Mouse (Mus musculus) forebrain, embryonic 16.5 days (tissue): ENCODE measurements around the gene Nudt5. TPM values are rescaled to one million over a fixed set of nuclear protein-coding genes. Genes with fewer than 3 reads are reported as not detected.

ENCODE experiments used
- ATAC-seq: fragments of 200-750 bp; cut with Nextera tagmentation; 2 replicates; pipeline ENCODE4 v1.8.0; 2017; ENCODE audit warnings: mild to moderate bottlenecking, moderate library complexity
- H3K27ac ChIP-seq: fragments of 300-500 bp; sonication (generic); 2 replicates; pipeline ENCODE4 v1.5.1; 2014; ENCODE audit warnings: low read length, control low read depth
- H3K27me3 ChIP-seq: fragments of 300-500 bp; sonication (generic); replicated peaks from 2 replicates; pipeline ENCODE4 v1.6.1; 2014; ENCODE audit warnings: low read length; ENCODE audit not compliant: control insufficient read depth, insufficient read depth
- H3K36me3 ChIP-seq: fragments of 300-500 bp; sonication (generic); 2 replicates; pipeline ENCODE4 v1.6.1; 2014; ENCODE audit not compliant: control insufficient read depth, insufficient read depth
- H3K4me1 ChIP-seq: fragments of 300-500 bp; sonication (generic); replicated peaks from 2 replicates; pipeline ENCODE4 v1.6.1; 2014; ENCODE audit warnings: low read length; ENCODE audit not compliant: control insufficient read depth, insufficient read depth
- H3K4me2 ChIP-seq: fragments of 300-500 bp; sonication (generic); 2 replicates; pipeline ENCODE4 v1.6.1; 2014; ENCODE audit warnings: mild to moderate bottlenecking, low read length, control low read depth
- H3K4me3 ChIP-seq: fragments of 300-500 bp; sonication (generic); replicated peaks from 2 replicates; pipeline ENCODE4 v1.5.1; 2014; ENCODE audit warnings: mild to moderate bottlenecking, low read length, control low read depth
- H3K9ac ChIP-seq: fragments of 300-500 bp; sonication (generic); replicated peaks from 2 replicates; pipeline ENCODE4 v1.6.1; 2014; ENCODE audit warnings: low read depth, low read length, control low read depth
- H3K9me3 ChIP-seq: fragments of 300-500 bp; sonication (generic); 2 replicates; pipeline ENCODE4 v1.6.1; 2016; ENCODE audit warnings: low read length; ENCODE audit not compliant: control insufficient read depth
- WGBS: fragments of 180-500 bp; shearing (Covaris S2); extraction: QIAGEN DNeasy Blood & Tissue Kit; methylation state at CpG from one replicate; pipeline ENCODE4 v1.1.7; 2014; 5-methylcytosine and 5-hydroxymethylcytosine counted together
- polyA plus RNA-seq: library from polyadenylated mRNA; unstranded; fragments of >200 nt; fragmentation: Nextera tagmentation; extraction: Ambion mirVana; gene quantifications from 2 replicates; pipeline ENCODE4 v1.2.1, GENCODE M21; 2015

Gene Nudt5
- polyA plus RNA-seq, 1 experiment from 2014 or later: 31.3 TPM

DNA sequence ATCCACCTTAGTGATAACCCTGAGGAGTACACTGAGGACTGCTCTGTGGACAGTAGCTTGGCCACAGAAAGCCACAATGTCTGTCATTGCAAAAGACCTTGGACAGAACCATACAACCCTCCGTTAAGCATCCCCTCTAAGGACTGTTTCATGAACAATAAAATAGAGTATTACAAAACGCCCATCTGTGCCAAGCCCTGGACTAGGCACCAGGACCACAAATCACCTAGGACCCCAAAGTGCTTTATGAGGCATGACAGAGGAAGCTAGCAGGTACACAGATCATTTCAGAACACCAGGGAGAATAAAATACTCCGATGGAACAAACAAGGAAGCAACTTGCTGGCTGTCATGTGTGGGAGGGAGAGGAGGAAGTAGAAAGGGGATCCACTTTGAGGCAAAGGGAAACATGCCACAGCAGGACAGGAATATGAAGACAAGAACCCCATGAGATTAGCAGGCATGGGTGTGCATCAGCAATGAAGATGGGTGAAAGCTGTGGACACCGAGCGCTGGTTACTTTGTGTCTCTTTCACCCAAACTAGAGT lies 33.5 kb upstream of the Nudt5 start:
- Histone ChIP-seq H3K4me1 (no peaks in the 10 kb centered on the region), H3K27me3 (no peaks in the 10 kb centered on the region), H3K9ac (no peak overlapping the region), H3K9me3 (no peaks in the 10 kb centered on the region), H3K36me3 (peaks cover 8% of the 10 kb centered on the region; the same call in 1 of the 2 replicates), H3K4me2 (no peak overlapping the region), H3K4me3 (no peak overlapping the region), H3K27ac (no peak overlapping the region)
- no peak for ATAC-seq
- WGBS: 93% methylated on average over 5 of the region's 5 CpGs

- Histone ChIP-seq H3K4me3 (no peak overlapping the region), H3K4me2 (no peak overlapping the region), H3K27ac (no peak overlapping the region), H3K9me3 (no peaks in the 10 kb centered on the region), H3K36me3 (peaks cover 19% of the 10 kb centered on the region), H3K27me3 (no peaks in the 10 kb centered on the region), H3K9ac (no peak overlapping the region), H3K4me1 (no peaks in the 10 kb centered on the region)
- 94% methylated on average over 10 of the region's 10 CpGs for WGBS
- no peak for ATAC-seq
These were observed 23.6 kb upstream of the Nudt5 start for GRCm38 (mm10) chr2:5821264-5821663.

DNA sequence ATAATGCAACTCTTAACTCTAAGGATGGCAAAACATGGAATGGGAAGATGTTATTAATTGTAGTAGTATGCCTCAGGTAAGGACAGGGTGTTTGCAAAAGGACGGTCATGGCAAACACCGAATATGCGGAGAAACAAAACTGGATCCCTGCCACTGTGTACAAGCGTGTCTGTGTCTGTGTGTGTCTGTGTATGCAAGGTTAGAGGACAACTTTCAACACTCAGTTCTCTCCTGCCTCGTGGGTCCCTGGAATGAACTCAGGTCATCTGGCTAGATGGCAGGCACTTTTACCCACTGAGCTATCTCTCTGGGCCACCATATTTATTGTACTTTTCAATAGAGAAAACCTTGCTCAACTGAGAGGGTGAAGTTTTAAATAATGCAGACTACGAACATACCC lies 22.4 kb upstream of the Nudt5 start:
- no peaks in the 10 kb centered on the region for H3K9me3 ChIP-seq
- H3K4me2 ChIP-seq: no peak overlapping the region
- H3K27me3 ChIP-seq: no peaks in the 10 kb centered on the region
- H3K4me3 ChIP-seq: no peak overlapping the region
- WGBS: 95% methylated on average over 6 of the region's 6 CpGs
- H3K9ac ChIP-seq: no peak overlapping the region
- no peak overlapping the region for H3K27ac ChIP-seq
- H3K4me1 ChIP-seq: no peaks in the 10 kb centered on the region
- ATAC-seq: no peak
- peaks cover 22% of the 10 kb centered on the region for H3K36me3 ChIP-seq

DNA sequence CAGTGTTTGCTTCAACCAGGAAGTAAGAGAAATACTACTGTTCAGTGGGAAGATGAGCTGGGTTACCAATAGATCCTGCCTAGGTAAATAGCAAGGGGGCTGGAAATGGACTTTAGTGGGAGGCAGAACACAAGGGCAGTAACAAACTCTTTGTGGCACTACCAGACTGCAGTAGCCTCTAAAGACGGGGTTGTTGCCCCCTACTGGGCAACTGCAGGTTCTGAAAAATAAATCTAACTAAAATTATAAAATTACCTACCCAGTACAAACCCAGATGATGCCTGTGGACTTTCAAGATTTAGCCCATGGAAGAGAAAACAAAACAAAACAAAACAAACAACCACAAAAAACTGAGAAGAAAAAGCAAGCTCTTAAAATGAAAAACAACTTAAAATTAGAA lies 20.6 kb upstream of the Nudt5 start:
- Histone ChIP-seq H3K4me2 (no peak overlapping the region), H3K9ac (no peak overlapping the region), H3K27me3 (no peaks in the 10 kb centered on the region), H3K4me1 (no peaks in the 10 kb centered on the region), H3K4me3 (no peak overlapping the region), H3K36me3 (peaks cover 23% of the 10 kb centered on the region), H3K9me3 (no peaks in the 10 kb centered on the region), H3K27ac (no peak overlapping the region)
- no peak for ATAC-seq
- 16% methylated on average over 1 of the region's 1 CpGs for WGBS

GRCm38 (mm10) chr2:5824685-5825084 lies 20.1 kb upstream of the Nudt5 start:
- ATAC-seq: no peak
- Histone ChIP-seq H3K9ac (no peak overlapping the region), H3K4me3 (no peak overlapping the region), H3K4me2 (no peak overlapping the region), H3K9me3 (no peaks in the 10 kb centered on the region), H3K27ac (no peak overlapping the region), H3K36me3 (peaks cover 20% of the 10 kb centered on the region), H3K4me1 (no peaks in the 10 kb centered on the region), H3K27me3 (no peaks in the 10 kb centered on the region)
- WGBS: 91% methylated on average over 5 of the region's 5 CpGs

DNA sequence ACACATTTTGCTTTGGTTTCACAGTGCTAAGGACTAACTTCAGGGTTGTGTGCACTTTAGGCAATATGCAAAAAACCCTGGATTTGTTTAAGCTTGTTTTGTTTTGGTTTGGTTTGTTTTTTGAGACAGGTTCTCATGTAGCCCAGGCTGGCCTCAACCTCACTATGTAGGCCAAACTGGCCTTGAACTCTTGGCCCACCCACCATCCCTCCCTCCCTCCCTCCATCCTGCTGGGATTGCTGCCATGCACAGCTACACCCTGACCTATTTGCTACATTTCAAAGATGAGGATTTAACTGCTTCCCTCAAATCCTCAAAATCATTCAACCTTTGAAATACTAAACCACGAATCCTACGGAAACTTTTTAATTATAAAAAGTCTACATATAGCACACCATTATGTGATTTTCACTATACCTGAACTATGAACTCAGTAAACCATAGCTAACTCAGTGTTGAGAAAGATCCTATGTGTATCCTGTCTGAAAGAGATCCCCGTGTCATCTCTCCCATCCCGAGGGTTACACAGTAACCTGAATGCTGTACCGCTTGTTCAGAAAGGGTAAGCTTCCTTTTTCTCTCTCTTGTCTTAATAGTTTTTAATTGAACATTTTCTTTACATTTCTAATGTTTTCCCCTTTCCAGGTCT lies 19.4 kb upstream of the Nudt5 start:
- Histone ChIP-seq H3K27ac (no peak overlapping the region), H3K4me2 (no peak overlapping the region), H3K9me3 (no peaks in the 10 kb centered on the region), H3K4me1 (no peaks in the 10 kb centered on the region), H3K27me3 (no peaks in the 10 kb centered on the region), H3K9ac (no peak overlapping the region), H3K4me3 (no peak overlapping the region), H3K36me3 (peaks cover 16% of the 10 kb centered on the region)
- 95% methylated on average over 5 of the region's 5 CpGs for WGBS
- no peak for ATAC-seq

DNA sequence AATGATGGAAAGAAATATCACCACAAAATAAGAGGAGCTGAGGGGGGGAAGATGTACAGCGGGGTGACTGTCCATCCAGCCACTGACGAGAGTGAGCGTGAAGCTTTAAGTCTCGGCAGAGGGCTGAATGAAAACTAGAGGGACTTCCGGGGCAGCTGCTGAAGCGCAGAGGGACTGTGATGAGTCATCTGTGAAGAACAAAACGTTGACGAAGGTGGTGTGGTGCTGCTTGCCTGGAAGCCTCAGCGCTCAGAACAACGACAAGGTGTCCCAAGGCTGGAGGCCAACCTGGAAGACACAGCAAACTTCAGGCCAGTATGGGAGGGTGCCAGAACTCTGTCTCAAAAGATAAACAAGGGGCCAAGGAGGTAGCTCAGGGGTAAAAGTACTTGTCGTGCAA lies 4.0 kb upstream of the Nudt5 start:
- no peak overlapping the region for H3K27ac ChIP-seq
- peaks cover 7% of the 10 kb centered on the region for H3K4me1 ChIP-seq
- H3K27me3 ChIP-seq: no peaks in the 10 kb centered on the region
- H3K36me3 ChIP-seq: peaks cover 27% of the 10 kb centered on the region
- no peak overlapping the region for H3K4me2 ChIP-seq
- H3K4me3 ChIP-seq: no peak overlapping the region
- WGBS: 95% methylated on average over 11 of the region's 11 CpGs
- H3K9me3 ChIP-seq: 0 out of 2 replicates have a peak, but pooled peaks cover 2% of the 10 kb centered on the region
- H3K9ac ChIP-seq: no peak overlapping the region
- no peak for ATAC-seq

- Histone ChIP-seq H3K4me3 (peak overlapping the region; percentile 78), H3K27ac (peak overlapping the region; percentile 96), H3K4me1 (peaks cover 13% of the 10 kb centered on the region), H3K9ac (peak overlapping the region; percentile 81), H3K27me3 (no peaks in the 10 kb centered on the region), H3K4me2 (peak overlapping the region; percentile 79), H3K36me3 (peaks cover 21% of the 10 kb centered on the region), H3K9me3 (0 out of 2 replicates have a peak, but pooled peaks cover 2% of the 10 kb centered on the region)
- WGBS: 4% methylated on average over 23 of the region's 23 CpGs
- ATAC-seq: peak; percentile 32
These were observed 492 bp upstream of the Nudt5 start for GRCm38 (mm10) chr2:5844181-5844872.

GRCm38 (mm10) chr2:5845826-5846225 lies 1.0 kb downstream of the Nudt5 start:
- no peak overlapping the region for H3K9ac ChIP-seq
- H3K9me3 ChIP-seq: no peaks in the 10 kb centered on the region
- H3K4me2 ChIP-seq: peak overlapping the region; percentile 66
- peaks cover 13% of the 10 kb centered on the region for H3K4me1 ChIP-seq
- WGBS: 31% methylated on average over 4 of the region's 4 CpGs
- peak overlapping the region; percentile 78 for H3K4me3 ChIP-seq
- H3K27ac ChIP-seq: no peak overlapping the region; the same call in 1 of the 2 replicates
- no peaks in the 10 kb centered on the region for H3K27me3 ChIP-seq
- H3K36me3 ChIP-seq: peaks cover 6% of the 10 kb centered on the region
- ATAC-seq: no peak
